Mouse (Mus musculus): Measurements from ENCODE around the gene Ugt1a7c. TPM values are rescaled to one million over a fixed set of nuclear protein-coding genes. Genes with fewer than 3 reads are reported as not detected.

Gene Ugt1a7c
- polyA plus RNA-seq, 1 experiment = 3.8 TPM

GRCm38 (mm10) chr1:88206843-88207479 is 112.1 kb downstream of the Ugt1a7c start:
- Histone ChIP-seq H3K27ac (ENCODE audit: control insufficient read depth, insufficient read depth, low read depth, low read length, poor library complexity) (peak overlapping the region; percentile 29; the same call in 1 of the 2 replicates), H3K4me3 (replicated peaks; ENCODE audit: control insufficient read depth, low read depth, low read length) (no peak overlapping the region), H3K4me1 (ENCODE audit: control insufficient read depth, insufficient read depth, low read length) (no peaks in the 10 kb centered on the region; the same call in 1 of the 2 replicates)
- TF ChIP-seq CTCF (IDR thresholded peaks at IDR 0.05; ENCODE audit: control insufficient read depth, insufficient read depth, low read length) = no peak
- WGBS = 50% methylated on average over 2 of the region's 2 CpGs

DNA sequence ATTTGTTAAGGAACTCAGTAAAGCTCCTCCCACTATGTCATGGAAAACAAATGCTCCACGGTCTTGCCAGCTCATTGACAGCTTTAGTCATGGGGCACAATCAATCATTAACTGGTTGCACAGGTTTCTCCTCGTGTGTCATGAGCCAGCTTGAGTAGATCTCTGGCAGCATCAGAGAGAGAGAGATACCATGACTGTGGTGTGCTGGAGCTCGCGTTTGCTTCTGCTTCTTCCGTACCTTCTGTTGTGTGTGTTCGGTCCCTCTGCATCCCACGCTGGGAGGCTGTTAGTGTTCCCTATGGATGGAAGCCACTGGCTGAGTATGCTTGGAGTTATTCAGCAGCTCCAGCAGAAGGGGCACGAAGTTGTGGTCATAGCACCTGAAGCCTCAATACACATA is 117.0 kb downstream of the Ugt1a7c start, which contains the start of gene Ugt1a1:
Gene Ugt1a1, plus strand, starts transcription at position 148 of the 400 bp plus-strand sequence.
- WGBS = 68% methylated on average over 8 of the region's 8 CpGs
- no peak within 1 kb of the TSS for H3K4me3 ChIP-seq (replicated peaks; ENCODE audit: control insufficient read depth, low read depth, low read length)
- no peak within 1 kb of the TSS for H3K27ac ChIP-seq (ENCODE audit: control insufficient read depth, insufficient read depth, low read depth, low read length, poor library complexity)
- H3K4me1 ChIP-seq (ENCODE audit: control insufficient read depth, insufficient read depth, low read length) = no peaks in the 10 kb centered on the region; the same call in 1 of the 2 replicates
- TF ChIP-seq CTCF (IDR thresholded peaks at IDR 0.05; ENCODE audit: control insufficient read depth, insufficient read depth, low read length) = no peak
- TF ChIP-seq POLR2A (IDR thresholded peaks at IDR 0.05; ENCODE audit: borderline replicate concordance, control insufficient read depth, low read depth, low read length) = no peak

- Histone ChIP-seq H3K4me1 (ENCODE audit: control insufficient read depth, insufficient read depth, low read length) (no peaks in the 10 kb centered on the region; the same call in 1 of the 2 replicates), H3K4me3 (replicated peaks; ENCODE audit: control insufficient read depth, low read depth, low read length) (no peak overlapping the region), H3K27ac (ENCODE audit: control insufficient read depth, insufficient read depth, low read depth, low read length, poor library complexity) (no peak overlapping the region)
- 60% methylated on average over 8 of the region's 8 CpGs for WGBS
- TF ChIP-seq POLR2A (IDR thresholded peaks at IDR 0.05; ENCODE audit: borderline replicate concordance, control insufficient read depth, low read depth, low read length) (no peak), CTCF (IDR thresholded peaks at IDR 0.05; ENCODE audit: control insufficient read depth, insufficient read depth, low read length) (no peak)
Observed at GRCm38 (mm10) chr1:88212341-88213045, 117.6 kb downstream of the Ugt1a7c start.

DNA sequence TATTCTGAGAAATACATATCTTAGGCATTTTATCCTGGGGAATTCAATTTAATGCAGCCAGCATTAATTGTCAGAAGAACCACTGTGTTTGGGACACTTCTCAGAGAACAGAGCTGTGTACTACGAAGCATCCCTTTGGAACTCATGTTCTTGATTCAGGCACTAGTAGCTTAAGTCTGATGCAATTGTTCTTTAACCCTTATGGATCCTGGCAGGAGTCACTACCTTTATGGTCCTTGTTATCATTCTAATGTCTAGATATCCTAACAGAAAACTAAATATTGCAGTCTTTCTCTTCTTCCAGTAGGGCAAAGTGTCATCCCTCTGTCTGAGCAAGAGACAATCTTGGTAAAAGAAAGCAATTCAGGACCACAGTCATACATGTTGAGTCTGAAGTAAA is 118.2 kb downstream of the Ugt1a7c start:
- Histone ChIP-seq H3K4me1 (ENCODE audit: control insufficient read depth, insufficient read depth, low read length) (no peaks in the 10 kb centered on the region; the same call in 1 of the 2 replicates), H3K27ac (ENCODE audit: control insufficient read depth, insufficient read depth, low read depth, low read length, poor library complexity) (no peak overlapping the region), H3K4me3 (replicated peaks; ENCODE audit: control insufficient read depth, low read depth, low read length) (no peak overlapping the region)
- WGBS = 65% methylated on average over 1 of the region's 1 CpGs
- TF ChIP-seq POLR2A (IDR thresholded peaks at IDR 0.05; ENCODE audit: borderline replicate concordance, control insufficient read depth, low read depth, low read length) = no peak
- TF ChIP-seq CTCF (IDR thresholded peaks at IDR 0.05; ENCODE audit: control insufficient read depth, insufficient read depth, low read length) = no peak

DNA sequence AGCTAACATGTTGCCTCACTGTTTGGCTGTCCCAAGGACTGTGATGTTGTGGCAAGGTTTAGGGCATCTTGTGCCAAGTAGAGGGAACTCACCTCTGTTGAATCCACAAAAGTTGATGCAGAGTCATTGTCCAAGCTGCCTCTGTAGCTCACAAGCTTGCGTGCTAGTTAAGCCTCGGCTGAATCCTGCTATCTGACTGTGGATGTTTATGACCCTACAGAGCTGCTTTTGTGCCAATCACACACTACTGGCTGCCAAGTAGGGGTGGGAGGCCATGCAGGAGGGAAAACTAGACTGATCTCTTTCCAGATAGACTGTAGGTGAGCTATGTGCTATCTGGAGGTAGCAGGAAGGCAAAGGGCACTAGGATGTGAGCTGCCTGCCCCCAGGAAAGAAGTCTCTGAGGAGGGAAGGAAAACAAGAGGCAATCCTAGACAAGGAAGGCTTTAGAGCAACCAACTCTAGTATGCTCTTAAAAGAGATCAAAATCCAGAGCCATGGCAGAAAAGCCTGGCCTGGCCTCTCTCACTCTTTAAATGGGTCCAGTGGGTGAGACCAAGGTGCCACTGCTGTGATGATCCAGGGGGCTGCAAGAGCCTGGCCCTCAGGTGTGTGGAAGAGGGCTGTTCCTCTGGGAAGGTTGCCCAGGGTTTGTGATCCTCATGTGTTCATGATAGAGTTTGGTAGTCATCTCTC is 119.1 kb downstream of the Ugt1a7c start:
- H3K4me3 ChIP-seq (replicated peaks; ENCODE audit: control insufficient read depth, low read depth, low read length) = no peak overlapping the region
- TF ChIP-seq POLR2A (IDR thresholded peaks at IDR 0.05; ENCODE audit: borderline replicate concordance, control insufficient read depth, low read depth, low read length) (no peak), CTCF (IDR thresholded peaks at IDR 0.05; ENCODE audit: control insufficient read depth, insufficient read depth, low read length) (no peak)
- no peaks in the 10 kb centered on the region for H3K4me1 ChIP-seq (ENCODE audit: control insufficient read depth, insufficient read depth, low read length)
- no peak overlapping the region for H3K27ac ChIP-seq (ENCODE audit: control insufficient read depth, insufficient read depth, low read depth, low read length, poor library complexity)
- WGBS = 72% methylated on average over 2 of the region's 2 CpGs

GRCm38 (mm10) chr1:88214462-88214952 is 119.6 kb downstream of the Ugt1a7c start:
- Histone ChIP-seq H3K27ac (ENCODE audit: control insufficient read depth, insufficient read depth, low read depth, low read length, poor library complexity) (no peak overlapping the region), H3K4me1 (ENCODE audit: control insufficient read depth, insufficient read depth, low read length) (no peaks in the 10 kb centered on the region), H3K4me3 (replicated peaks; ENCODE audit: control insufficient read depth, low read depth, low read length) (no peak overlapping the region)
- 74% methylated on average over 2 of the region's 2 CpGs for WGBS
- TF ChIP-seq POLR2A (IDR thresholded peaks at IDR 0.05; ENCODE audit: borderline replicate concordance, control insufficient read depth, low read depth, low read length) = no peak
- TF ChIP-seq CTCF (IDR thresholded peaks at IDR 0.05; ENCODE audit: control insufficient read depth, insufficient read depth, low read length) = no peak

DNA sequence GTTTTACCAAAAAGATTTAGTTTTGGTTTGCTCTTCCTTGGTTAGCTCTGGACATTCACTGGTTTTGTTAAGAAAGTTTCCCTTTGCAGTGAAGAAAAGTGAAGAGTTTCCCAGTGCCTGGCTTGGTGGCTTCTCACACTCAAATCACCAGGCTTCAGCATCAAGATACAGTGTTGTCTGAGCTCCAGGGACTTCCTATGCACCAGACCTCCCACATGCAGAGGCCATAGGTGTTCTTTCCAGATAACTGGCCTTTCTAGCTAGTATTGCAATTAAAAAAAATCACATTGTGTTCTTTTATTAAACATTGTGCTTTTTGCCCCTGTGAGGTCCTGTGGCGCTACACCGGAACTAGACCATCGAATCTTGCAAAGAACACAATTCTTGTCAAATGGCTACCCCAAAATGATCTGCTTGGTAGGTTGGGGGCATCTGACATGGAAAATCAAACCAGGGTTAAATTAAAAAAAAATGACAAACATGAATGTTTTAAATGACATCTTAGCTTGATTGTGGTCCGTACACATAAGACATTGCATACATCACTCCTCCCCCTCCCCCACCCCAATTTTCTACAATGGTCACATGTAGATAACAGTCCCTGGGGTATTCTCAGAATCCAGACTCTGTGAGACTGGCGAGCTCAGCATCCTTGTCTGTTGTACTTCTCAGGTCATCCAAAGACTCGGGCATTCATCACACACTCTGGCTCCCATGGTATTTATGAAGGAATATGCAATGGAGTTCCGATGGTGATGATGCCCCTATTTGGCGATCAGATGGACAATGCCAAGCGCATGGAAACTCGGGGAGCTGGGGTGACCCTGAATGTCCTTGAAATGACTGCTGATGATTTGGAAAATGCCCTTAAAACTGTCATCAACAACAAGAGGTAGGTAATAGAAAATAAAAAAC is 120.9 kb downstream of the Ugt1a7c start:
- TF ChIP-seq POLR2A (IDR thresholded peaks at IDR 0.05; ENCODE audit: borderline replicate concordance, control insufficient read depth, low read depth, low read length) (no peak), CTCF (IDR thresholded peaks at IDR 0.05; ENCODE audit: control insufficient read depth, insufficient read depth, low read length) (no peak)
- H3K4me3 ChIP-seq (replicated peaks; ENCODE audit: control insufficient read depth, low read depth, low read length) = no peak overlapping the region
- 66% methylated on average over 10 of the region's 10 CpGs for WGBS
- no peaks in the 10 kb centered on the region for H3K4me1 ChIP-seq (ENCODE audit: control insufficient read depth, insufficient read depth, low read length)
- H3K27ac ChIP-seq (ENCODE audit: control insufficient read depth, insufficient read depth, low read depth, low read length, poor library complexity) = no peak overlapping the region
